Mouse (Mus musculus) left cerebral cortex, adult 2 months (tissue): ENCODE measurements at regions not wholly inside any gene's neighbourhood (a gene's known extent, or its start where the extent isn't known, plus 50 kb on each side); places are given as distances from the start of the nearest gene placed in this dataset.
"Not testable (repeated sequence)": the region's sequence is repeated elsewhere in the genome, so short reads cannot be mapped to it uniquely, and the experiment has no call there.

ENCODE experiments used
- DNase-seq, 2 experiments: peaks; one replicate each; pipeline ENCODE4 v3.0.0; 2021 to 2022; ENCODE audit warnings: low spot score in 2 of 2, mixed read lengths in 1 of 2; ENCODE audit errors: extremely low spot score in 1 of 2
- H3K27ac ChIP-seq: fragments of 200-600 bp; 2 replicates; pipeline ENCODE4 v1.8.1; 2022
- H3K4me3 ChIP-seq: fragments of 200-600 bp; 2 replicates; pipeline ENCODE4 v1.8.1; 2022
- CTCF ChIP-seq: fragments of 200-600 bp; IDR thresholded peaks from 2 replicates; pipeline ENCODE4 v1.8.1; 2022; ENCODE audit warnings: antibody characterized with exemption, mild to moderate bottlenecking, moderate library complexity
- intact Hi-C: fragments of 180-260 bp; cut with DNase I; formaldehyde crosslinking; loops from one replicate; pipeline ENCODE4 v1.15.1; 2025

DNA sequence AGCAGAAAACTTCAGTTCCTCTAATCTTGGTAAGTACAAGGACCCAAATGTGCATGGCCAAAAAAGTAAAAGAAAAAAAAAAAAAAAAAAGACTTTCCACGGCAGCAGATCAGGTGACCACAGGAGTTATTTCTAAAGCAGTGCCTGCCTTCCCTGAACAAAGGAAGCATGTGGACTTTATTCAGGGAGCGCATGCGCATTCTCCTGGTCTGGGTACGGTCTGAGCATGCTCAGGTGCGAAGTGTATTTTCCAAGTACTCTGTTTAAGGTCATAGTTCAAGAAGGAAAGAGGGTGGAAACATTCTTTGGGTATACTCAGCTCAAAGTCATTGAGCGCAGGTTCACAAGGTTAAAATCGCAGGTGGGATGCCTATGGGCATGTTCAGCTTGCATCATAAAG lies 103.1 kb upstream of the Eif4g2 start:
- DNase-seq: no peak
- TF ChIP-seq CTCF: no peak
- no peak overlapping the region for H3K27ac ChIP-seq
- intact Hi-C loops: no loop called here
- H3K4me3 ChIP-seq: no peak overlapping the region

DNA sequence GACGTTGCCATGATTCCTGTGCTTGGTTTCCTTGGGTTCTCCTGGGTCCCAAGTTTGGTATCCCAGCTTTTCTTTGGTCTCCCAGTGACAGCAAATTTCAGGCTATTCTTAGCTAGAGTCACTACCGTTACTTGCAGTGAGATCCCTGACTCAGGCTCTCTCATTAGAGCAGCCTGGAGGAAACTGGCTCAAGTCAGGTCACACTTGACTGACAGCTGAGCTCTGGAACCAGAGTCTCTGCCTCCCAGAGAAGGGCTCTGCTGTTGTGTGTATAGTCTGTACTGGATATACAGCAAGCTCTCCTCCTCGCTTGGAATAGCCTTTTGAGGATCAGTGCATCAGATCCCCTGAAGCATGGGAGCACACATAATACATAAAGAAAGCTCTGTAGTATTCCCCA lies 100.7 kb upstream of the Eif4g2 start:
- H3K4me3 ChIP-seq: no peak overlapping the region
- TF ChIP-seq CTCF: no peak
- intact Hi-C loops: loop anchor here (2.0 kb wide), 2 partner anchors 597 to 785 kb away; no protein-coding TSS in a partner anchor
- H3K27ac ChIP-seq: no peak overlapping the region
- DNase-seq: no peak

DNA sequence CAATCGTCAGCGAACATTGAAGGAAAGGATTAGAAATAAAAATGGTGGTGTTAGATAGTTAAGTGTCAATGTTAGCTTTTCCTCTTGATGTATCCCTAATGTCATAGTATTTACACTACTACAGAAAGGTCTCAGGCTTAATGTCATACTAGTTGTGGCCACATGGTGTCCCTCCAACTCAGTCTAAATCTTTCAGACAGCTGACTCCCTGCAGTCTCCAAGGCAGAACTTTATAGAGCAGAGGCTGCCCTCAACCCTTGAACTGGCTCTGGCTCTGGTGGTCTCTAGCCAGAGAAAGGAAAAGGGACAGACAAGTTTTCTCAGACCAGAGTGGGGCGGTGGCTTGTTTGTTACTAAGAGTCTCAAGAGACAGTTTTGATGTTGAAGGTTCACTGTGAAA lies 99.5 kb upstream of the Eif4g2 start:
- intact Hi-C loops: loop anchor here (1.0 to 2.0 kb wide), 3 partner anchors 59 to 786 kb away; no protein-coding TSS in a partner anchor
- no peak overlapping the region for H3K4me3 ChIP-seq
- H3K27ac ChIP-seq: no peak overlapping the region
- DNase-seq: peak; percentile 64 to 71
- TF ChIP-seq CTCF: peak; percentile 85

- no peak overlapping the region for H3K4me3 ChIP-seq
- DNase-seq: no peak
- H3K27ac ChIP-seq: no peak overlapping the region
- TF ChIP-seq CTCF: no peak
- intact Hi-C loops: no loop called here
These were observed 96.8 kb upstream of the Eif4g2 start for GRCm38 (mm10) chr7:111179401-111180271.

- no peak for TF ChIP-seq CTCF
- intact Hi-C loops: no loop called here
- no peak for DNase-seq
- Histone ChIP-seq H3K27ac (no peak overlapping the region), H3K4me3 (no peak overlapping the region)
These were observed 91.7 kb upstream of the Eif4g2 start for GRCm38 (mm10) chr7:111174393-111175124.

DNA sequence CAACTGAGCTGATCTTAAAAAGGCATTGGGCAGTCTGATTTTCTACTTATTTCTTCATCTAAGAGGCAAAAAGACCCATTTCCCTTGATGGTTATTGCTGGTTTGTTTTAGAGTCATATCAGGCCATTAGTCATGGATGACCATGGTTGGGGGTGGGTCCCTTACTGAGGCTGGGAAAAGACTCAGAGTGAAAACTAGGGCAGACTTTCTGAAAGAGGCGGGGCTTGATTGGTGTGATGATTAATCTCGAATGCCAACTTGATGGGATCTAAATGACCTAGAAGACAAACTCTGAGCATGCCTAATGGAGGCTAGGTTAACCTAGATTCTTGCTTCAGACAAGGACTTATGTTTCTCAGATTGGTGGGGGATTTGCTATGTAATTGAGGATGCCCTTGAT lies 89.2 kb upstream of the Eif4g2 start:
- intact Hi-C loops: no loop called here
- no peak for DNase-seq
- Histone ChIP-seq H3K27ac (no peak overlapping the region), H3K4me3 (no peak overlapping the region)
- TF ChIP-seq CTCF: no peak

DNA sequence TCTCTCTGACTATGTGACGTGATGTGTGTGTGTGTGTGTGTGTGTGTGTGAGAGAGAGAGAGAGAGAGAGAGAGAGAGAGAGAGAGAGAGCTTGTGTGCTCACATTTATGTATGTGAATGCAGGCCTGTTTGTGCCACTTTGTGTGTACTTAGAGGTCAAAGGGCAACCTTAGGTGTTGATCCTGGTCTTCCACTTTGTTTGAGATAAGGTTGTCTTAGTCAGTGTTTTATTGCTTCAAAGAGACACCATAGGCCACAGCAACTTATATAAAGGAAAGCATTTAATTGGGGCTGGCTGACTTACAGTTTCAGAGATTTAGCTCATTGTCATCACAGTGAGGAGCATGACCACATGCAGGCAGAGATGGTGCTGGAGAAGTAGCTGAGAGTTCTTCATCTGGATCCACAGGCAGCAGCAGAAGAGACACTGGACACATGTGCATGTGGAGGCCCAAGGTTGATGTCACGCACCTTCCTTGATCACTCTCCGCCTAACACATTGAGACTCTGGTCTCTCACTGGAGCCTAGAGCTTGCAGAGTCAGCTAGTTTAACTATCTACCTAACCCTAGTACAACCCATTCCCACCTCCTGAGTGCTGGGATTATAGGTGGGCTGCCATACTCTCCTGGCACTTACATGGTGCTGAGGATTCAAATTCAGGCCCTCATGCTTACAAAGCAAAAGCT lies 85.9 kb upstream of the Eif4g2 start:
- intact Hi-C loops: not testable (repeated sequence)

DNA sequence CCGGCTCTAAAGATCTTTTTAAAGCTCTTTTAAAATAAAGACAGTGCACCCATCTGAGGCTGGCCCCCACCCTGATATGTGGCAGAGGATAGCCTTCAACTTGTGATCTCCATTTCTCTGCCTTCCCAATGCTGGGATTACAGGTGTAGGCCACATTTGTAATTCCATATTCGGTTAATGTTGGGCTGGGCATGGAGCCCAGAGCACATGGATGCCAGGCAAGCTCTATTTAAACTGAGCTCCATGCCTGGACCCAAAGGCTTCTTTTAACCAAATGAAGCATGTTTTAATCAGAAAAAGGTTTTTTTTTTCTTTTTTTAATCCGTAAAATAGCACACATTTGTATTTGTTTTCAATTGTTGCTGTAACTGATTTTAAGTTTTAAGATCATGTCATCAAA lies 82.2 kb upstream of the Eif4g2 start:
- no peak overlapping the region for H3K4me3 ChIP-seq
- H3K27ac ChIP-seq: no peak overlapping the region
- TF ChIP-seq CTCF: no peak
- DNase-seq: no peak
- intact Hi-C loops: loop anchor here (2.0 kb wide), 1 partner anchor 42 kb away; no protein-coding TSS in a partner anchor

More for the DNA sequence above, 85.9 kb upstream of the Eif4g2 start:
- H3K4me3 ChIP-seq, H3K27ac ChIP-seq, DNase-seq: not testable (repeated sequence)

- intact Hi-C loops: loop anchor here (2.0 kb wide), 1 partner anchor 41 kb away; no protein-coding TSS in a partner anchor
- DNase-seq: no peak
- Histone ChIP-seq H3K27ac (0 out of 2 replicates have a peak overlapping the region, but pooled peaks have one; percentile 24), H3K4me3 (no peak overlapping the region)
- TF ChIP-seq CTCF: no peak
These were observed 81.4 kb upstream of the Eif4g2 start for GRCm38 (mm10) chr7:111164276-111164675.

GRCm38 (mm10) chr7:111163861-111164260 lies 81.0 kb upstream of the Eif4g2 start:
- no peak for DNase-seq
- no peak overlapping the region for H3K27ac ChIP-seq
- intact Hi-C loops: loop anchor here (2.0 kb wide), 1 partner anchor 41 kb away; no protein-coding TSS in a partner anchor
- H3K4me3 ChIP-seq: no peak overlapping the region
- peak; percentile 26 for TF ChIP-seq CTCF

GRCm38 (mm10) chr7:111163321-111163720 lies 80.5 kb upstream of the Eif4g2 start:
- intact Hi-C loops: no loop called here
- no peak overlapping the region for H3K4me3 ChIP-seq
- no peak overlapping the region for H3K27ac ChIP-seq
- no peak for TF ChIP-seq CTCF
- no peak for DNase-seq

- H3K4me3 ChIP-seq: no peak overlapping the region
- TF ChIP-seq CTCF: no peak
- intact Hi-C loops: no loop called here
- no peak overlapping the region; the same call in 1 of the 2 replicates for H3K27ac ChIP-seq
- DNase-seq: no peak
These were observed 76.0 kb upstream of the Eif4g2 start for GRCm38 (mm10) chr7:111158791-111159286.
